Mouse (Mus musculus) limb, embryonic 12.5 days (tissue): ENCODE results near the gene Gm9844. TPM values are rescaled to one million over a fixed set of nuclear protein-coding genes. Genes with fewer than 3 reads are reported as not detected.
A peak's percentile ranks its signal among the peaks of the same experiment; 100 is the strongest.

ENCODE experiments used
- ATAC-seq: fragments of 200-750 bp; cut with Nextera tagmentation; 2 replicates; pipeline ENCODE4 v1.8.0; 2017; ENCODE audit warnings: low read depth, moderate TSS enrichment; ENCODE audit not compliant: insufficient number of reproducible peaks, insufficient read depth, low FRiP score, low TSS enrichment
- H3K27ac ChIP-seq: fragments of 300-500 bp; sonication (generic); 2 replicates; pipeline ENCODE4 v1.5.1; 2016; ENCODE audit warnings: mild to moderate bottlenecking, moderate library complexity
- H3K27me3 ChIP-seq: fragments of 300-500 bp; sonication (generic); 2 replicates; pipeline ENCODE4 v1.6.1; 2016; ENCODE audit warnings: mild to moderate bottlenecking, moderate library complexity
- H3K36me3 ChIP-seq: fragments of 300-500 bp; sonication (generic); 2 replicates; pipeline ENCODE4 v1.6.1; 2016; ENCODE audit warnings: mild to moderate bottlenecking, moderate library complexity
- H3K4me1 ChIP-seq: fragments of 300-500 bp; sonication (generic); replicated peaks from 2 replicates; pipeline ENCODE4 v1.6.1; 2016
- H3K4me2 ChIP-seq: fragments of 300-500 bp; sonication (generic); 2 replicates; pipeline ENCODE4 v1.6.1; 2016; ENCODE audit warnings: mild to moderate bottlenecking, moderate library complexity
- H3K4me3 ChIP-seq: fragments of 300-500 bp; sonication (generic); replicated peaks from 2 replicates; pipeline ENCODE4 v1.5.1; 2016; ENCODE audit warnings: mild to moderate bottlenecking
- H3K9ac ChIP-seq: fragments of 300-500 bp; sonication (generic); replicated peaks from 2 replicates; pipeline ENCODE4 v1.6.1; 2016; ENCODE audit warnings: mild to moderate bottlenecking, moderate library complexity
- H3K9me3 ChIP-seq: fragments of 300-500 bp; sonication (generic); 2 replicates; pipeline ENCODE4 v1.6.1; 2016; ENCODE audit warnings: mild to moderate bottlenecking, moderate library complexity
- WGBS: fragments of 180-500 bp; shearing (Covaris S2); methylation state at CpG from one replicate; pipeline ENCODE4 v1.1.7; 2016; 5-methylcytosine and 5-hydroxymethylcytosine counted together
- polyA plus RNA-seq: library from polyadenylated mRNA; unstranded; fragments of >200 nt; fragmentation: Nextera tagmentation; extraction: Ambion mirVana; gene quantifications from 2 replicates; pipeline ENCODE4 v1.2.1, GENCODE M21; 2016

Gm9844 gene
- polyA plus RNA-seq, 1 experiment from 2014 or later: 22.2 TPM

DNA sequence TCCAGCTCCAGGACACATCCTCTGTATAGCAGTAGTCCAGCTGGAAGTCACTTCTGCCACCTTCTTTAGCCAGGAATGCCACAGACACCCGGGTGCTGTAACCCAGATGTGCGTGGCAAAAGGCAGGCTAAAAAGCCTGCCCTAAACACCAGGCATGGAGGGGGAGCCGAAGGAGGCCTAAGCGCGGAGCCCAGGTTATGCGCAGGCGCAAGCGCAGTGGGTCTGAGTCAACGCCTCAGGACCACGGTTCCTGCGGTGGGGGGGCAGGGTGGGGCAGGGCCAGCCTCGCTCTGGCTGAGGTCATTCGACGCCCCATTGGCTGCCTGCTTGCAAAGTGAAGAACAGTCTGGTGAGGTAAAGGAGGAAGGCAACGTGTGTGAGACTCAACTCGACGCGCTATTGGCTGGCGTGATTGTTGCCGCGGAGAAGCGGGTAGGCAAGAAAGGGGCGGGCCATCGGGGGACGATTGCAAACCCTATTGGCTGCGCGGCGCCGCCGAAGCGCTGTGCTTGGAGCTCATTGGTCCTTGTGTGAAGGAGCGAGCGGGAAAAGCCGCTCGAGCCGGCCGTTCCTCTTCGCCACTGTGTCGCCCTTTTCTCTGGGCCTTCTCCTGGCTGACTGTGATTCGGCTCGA lies 7.6 kb downstream of the Gm9844 start, which contains the start of the genes Lypd4 and Dmrtc2:
Gene Lypd4 (minus strand): TSS at position 410 of the 634 bp plus-strand sequence.
Gene Dmrtc2 (plus strand): TSS at position 526 of the 634 bp plus-strand sequence.
- Histone ChIP-seq H3K4me2 (no peak within 1 kb of the TSS), H3K9ac (no peak within 1 kb of the TSS), H3K4me1 (no peaks in the 10 kb centered on the region), H3K27me3 (peaks cover 24% of the 10 kb centered on the region), H3K27ac (no peak within 1 kb of the TSS), H3K9me3 (peaks cover 7% of the 10 kb centered on the region; the same call in 1 of the 2 replicates), H3K36me3 (no peaks in the 10 kb centered on the region), H3K4me3 (no peak within 1 kb of the TSS)
- no peak for ATAC-seq
- 47% methylated on average over 41 of the region's 41 CpGs for WGBS

DNA sequence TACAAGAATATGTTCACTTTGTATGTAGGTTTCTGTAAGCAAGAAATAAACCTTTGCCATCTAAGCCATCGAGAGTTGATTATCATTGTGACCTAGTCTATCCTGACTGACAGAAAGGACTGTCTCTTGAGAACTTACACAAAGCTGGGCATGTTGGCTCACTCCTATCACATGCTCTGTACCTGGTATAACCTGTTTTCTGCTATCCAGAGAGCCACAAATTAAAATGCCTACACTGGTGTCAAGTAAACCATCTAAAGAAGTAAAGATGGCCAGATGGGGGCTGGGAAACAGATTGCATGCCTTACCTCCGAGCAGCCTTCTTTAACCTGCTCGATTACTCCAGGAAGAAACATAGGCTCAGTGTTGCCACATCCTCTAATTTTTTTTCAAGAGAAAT lies 15.6 kb downstream of the Gm9844 start:
- H3K36me3 ChIP-seq: no peaks in the 10 kb centered on the region
- H3K9ac ChIP-seq: no peak overlapping the region
- no peak overlapping the region for H3K27ac ChIP-seq
- ATAC-seq: no peak
- no peaks in the 10 kb centered on the region; the same call in 1 of the 2 replicates for H3K27me3 ChIP-seq
- no peak overlapping the region for H3K4me2 ChIP-seq
- H3K9me3 ChIP-seq: no peaks in the 10 kb centered on the region
- WGBS: 43% methylated on average over 3 of the region's 3 CpGs
- no peak overlapping the region for H3K4me3 ChIP-seq
- H3K4me1 ChIP-seq: peaks cover 15% of the 10 kb centered on the region; the same call in 1 of the 2 replicates

DNA sequence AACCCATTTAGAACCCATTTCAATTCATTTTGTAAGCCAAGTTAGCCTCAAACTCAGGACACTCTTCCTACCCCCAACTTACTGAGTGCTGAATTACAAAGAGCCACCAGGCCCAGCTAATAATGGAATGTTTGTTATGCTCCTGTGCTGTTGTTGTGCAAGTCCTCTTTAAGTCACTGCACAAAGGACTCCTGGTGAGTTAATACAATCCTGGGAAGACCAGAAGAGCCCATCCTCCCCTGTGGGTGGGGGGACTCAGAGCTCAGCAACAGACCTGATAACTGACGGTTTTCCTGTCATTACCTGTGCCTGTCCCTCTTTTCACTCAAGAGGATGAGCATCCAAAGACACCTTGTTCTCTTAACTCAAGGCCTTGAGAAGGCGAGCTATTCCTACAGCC lies 17.6 kb downstream of the Gm9844 start:
- no peaks in the 10 kb centered on the region for H3K27me3 ChIP-seq
- H3K9me3 ChIP-seq: no peaks in the 10 kb centered on the region
- WGBS: 45% methylated on average over 2 of the region's 2 CpGs
- H3K4me2 ChIP-seq: no peak overlapping the region
- no peaks in the 10 kb centered on the region for H3K36me3 ChIP-seq
- no peak for ATAC-seq
- H3K9ac ChIP-seq: peak overlapping the region; percentile 14; the same call in 1 of the 2 replicates
- H3K27ac ChIP-seq: no peak overlapping the region
- H3K4me3 ChIP-seq: no peak overlapping the region
- peaks cover 15% of the 10 kb centered on the region; the same call in 1 of the 2 replicates for H3K4me1 ChIP-seq

DNA sequence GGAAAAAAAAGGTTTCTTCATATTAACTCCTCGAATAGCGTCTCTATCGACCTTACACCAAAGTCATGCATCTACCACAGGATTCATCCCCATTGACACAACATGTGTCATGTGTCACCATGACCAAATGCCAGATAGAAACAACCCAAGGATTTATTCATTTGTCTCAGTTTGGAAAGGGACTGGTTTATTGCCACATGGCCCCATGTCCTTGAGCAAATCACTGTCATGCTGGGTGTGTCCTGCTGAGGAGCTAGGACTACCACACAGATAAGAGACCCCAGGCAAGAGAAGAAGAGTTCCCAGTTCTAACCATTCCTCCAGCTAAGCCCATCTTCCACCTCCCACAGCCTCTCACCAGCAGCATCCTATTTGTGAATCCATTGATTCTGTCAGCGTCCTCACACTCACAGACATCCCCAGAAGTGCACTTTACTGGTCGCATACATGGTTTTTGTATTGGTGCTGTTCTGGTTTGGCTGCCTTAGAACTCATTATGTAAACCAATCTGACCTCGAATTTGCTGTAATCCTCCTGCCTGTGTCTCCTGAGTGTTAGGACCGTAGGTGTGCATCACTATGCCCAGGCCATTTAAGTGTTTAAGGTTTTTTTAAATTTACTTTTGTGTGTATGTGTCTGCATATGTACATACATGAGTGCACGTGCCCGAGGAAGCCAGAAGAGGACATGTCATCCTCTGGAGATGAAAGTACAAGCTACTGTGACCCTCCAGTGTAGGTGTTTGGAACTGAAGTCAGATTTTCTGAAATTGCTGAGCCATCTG lies 20.6 kb downstream of the Gm9844 start:
- Histone ChIP-seq H3K4me2 (no peak overlapping the region), H3K4me3 (no peak overlapping the region), H3K36me3 (peaks cover 23% of the 10 kb centered on the region), H3K27ac (no peak overlapping the region), H3K9ac (no peak overlapping the region), H3K4me1 (peaks cover 37% of the 10 kb centered on the region), H3K27me3 (no peaks in the 10 kb centered on the region), H3K9me3 (no peaks in the 10 kb centered on the region)
- no peak for ATAC-seq
- WGBS: 95% methylated on average over 9 of the region's 9 CpGs

DNA sequence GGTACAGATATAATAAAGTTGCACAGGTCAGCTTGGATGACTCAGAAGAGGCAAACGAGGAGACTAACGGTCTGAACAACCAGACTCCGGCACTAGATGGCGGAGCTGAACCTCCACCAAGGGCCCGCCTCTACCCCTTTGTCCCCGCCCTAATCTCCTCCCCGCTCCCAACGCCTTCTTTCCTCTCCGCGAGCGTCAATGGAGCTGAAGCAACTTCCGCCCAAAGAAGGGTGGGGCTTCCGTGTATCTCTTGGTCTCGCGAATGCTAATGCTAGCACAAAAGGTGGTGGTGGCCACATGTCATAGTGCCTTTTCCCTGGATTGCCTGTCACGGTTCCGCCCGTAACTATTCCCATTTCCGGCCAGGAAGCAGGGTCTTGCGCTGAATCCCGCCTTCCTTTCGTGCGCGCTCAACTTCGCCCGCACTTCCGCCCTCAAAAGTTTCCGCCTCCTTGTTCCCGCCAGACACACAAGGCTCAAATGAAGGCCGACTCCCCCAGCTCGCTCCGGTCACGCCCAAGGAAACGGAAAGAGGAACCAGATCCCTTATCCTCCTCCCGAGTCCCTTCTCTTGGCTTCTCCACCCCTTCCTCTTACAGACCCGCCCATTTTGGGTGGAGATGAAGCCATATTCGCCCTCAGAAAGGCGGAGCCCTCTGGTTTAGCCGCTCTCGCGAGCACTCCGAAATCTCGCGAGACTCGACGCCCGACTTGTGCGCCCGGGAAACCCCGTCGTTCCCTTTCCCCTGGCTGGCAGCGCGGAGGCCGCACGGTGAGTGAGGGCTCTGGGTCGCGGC lies 22.1 kb downstream of the Gm9844 start, which contains the start of gene Rps19:
Gene Rps19 (plus strand): TSS at position 476 of the 797 bp plus-strand sequence.
- peak; percentile 92 for ATAC-seq
- H3K27ac ChIP-seq: peak within 1 kb of the TSS; percentile 89
- H3K27me3 ChIP-seq: no peaks in the 10 kb centered on the region
- no peaks in the 10 kb centered on the region for H3K9me3 ChIP-seq
- peak within 1 kb of the TSS; percentile 99 for H3K4me3 ChIP-seq
- peak within 1 kb of the TSS; percentile 89 for H3K4me2 ChIP-seq
- WGBS: 1% methylated on average over 57 of the region's 57 CpGs
- H3K9ac ChIP-seq: peak within 1 kb of the TSS; percentile 100
- H3K4me1 ChIP-seq: peaks cover 32% of the 10 kb centered on the region
- peaks cover 37% of the 10 kb centered on the region for H3K36me3 ChIP-seq

DNA sequence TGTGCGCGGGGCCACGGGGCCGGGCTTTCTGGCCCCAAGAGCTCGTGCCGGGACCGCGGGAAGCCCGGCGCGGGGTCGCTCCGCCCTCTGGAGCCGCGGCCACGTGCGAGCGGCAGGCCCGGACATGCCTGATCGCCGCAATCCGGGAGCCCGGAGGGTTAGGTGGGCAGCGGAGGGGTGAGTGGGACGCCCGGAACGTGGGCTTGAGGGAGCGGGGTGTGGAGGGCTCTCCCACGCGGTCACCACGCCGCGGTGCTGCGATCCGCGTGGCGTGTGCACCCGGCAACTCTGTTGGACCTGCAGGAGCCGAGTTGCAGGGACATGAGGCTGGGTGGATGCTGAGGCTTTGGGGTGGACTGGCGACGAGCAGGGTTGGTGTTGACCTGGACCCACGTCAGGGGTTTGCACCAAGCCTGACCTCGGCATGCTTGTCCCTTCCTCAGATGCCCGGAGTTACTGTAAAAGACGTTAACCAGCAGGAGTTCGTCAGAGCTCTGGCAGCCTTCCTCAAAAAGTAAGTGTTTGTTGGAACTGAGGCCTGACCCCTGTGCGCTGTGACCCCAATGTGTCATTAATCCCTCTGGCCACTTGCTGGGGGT lies 22.8 kb downstream of the Gm9844 start:
- Histone ChIP-seq H3K4me3 (peak overlapping the region; percentile 99), H3K9me3 (no peaks in the 10 kb centered on the region), H3K27ac (peak overlapping the region; percentile 89), H3K9ac (peak overlapping the region; percentile 100), H3K27me3 (no peaks in the 10 kb centered on the region), H3K36me3 (peaks cover 44% of the 10 kb centered on the region), H3K4me2 (peak overlapping the region; percentile 89), H3K4me1 (peaks cover 32% of the 10 kb centered on the region)
- WGBS: 1% methylated on average over 41 of the region's 47 CpGs
- no peak; the same call in 1 of the 2 replicates for ATAC-seq

DNA sequence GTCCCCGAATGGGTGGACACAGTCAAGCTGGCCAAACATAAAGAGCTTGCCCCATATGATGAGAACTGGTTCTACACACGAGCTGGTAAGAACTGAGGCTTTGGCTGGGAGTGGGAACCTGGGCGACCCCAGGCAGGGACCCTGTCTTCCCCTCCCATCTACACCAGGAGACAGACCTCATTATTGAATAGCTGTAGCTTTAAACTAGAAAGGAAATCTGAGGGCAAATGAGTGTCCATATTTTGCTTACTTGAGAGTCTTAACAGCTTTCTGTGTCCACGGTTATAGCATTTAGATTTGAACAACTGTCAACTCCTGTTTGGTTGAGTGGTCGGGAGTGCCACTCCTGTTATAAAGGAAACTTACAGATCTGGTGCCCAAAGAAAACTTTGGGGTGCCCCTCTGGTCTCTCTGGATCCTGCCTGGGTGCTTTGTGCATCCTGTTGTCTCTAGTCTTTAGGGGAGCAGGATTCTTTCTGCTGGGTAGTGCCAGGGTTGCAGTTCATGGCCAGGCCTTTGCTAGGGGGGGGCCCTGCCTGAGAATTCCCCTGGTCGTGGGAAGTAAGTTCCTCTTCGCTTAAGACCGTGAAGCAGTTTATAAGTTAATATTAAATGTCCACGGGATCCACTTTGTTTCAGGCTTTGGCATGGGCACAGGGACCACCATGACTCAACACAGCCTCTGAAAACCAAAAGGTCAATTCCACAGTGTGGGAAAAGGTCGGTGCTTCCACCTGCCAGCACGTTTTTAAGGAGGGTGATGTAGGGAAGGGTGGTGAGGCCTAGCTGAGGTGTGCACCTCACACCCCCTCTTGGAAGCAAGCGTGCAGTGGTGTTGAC lies 23.7 kb downstream of the Gm9844 start:
- 41% methylated on average over 12 of the region's 12 CpGs for WGBS
- Histone ChIP-seq H3K4me3 (peak overlapping the region; percentile 99), H3K9ac (peak overlapping the region; percentile 100), H3K4me2 (peak overlapping the region; percentile 89), H3K27me3 (no peaks in the 10 kb centered on the region), H3K9me3 (no peaks in the 10 kb centered on the region), H3K36me3 (peaks cover 53% of the 10 kb centered on the region), H3K4me1 (peaks cover 29% of the 10 kb centered on the region), H3K27ac (no peak overlapping the region; the same call in 1 of the 2 replicates)
- no peak for ATAC-seq

DNA sequence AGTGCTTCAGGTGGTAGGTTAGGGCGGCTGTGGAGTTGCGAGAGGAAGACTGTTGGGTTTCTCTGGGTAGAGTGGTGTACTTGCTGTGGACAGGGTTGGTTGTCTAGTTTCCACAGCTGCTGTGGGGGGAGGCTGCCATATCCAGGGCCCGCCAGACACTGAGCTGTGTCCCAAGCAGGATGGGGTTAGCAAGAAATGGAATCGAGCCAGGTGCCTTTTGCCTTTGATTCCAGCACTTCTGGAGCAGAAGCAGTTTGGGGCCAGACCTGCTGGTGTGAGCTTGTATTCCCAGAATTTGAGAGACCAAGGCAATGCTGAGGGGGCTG lies 24.3 kb downstream of the Gm9844 start:
- Histone ChIP-seq H3K9me3 (no peaks in the 10 kb centered on the region), H3K9ac (peak overlapping the region; percentile 100), H3K36me3 (peaks cover 56% of the 10 kb centered on the region), H3K4me3 (peak overlapping the region; percentile 99), H3K4me2 (peak overlapping the region; percentile 89), H3K27me3 (no peaks in the 10 kb centered on the region), H3K4me1 (peaks cover 29% of the 10 kb centered on the region), H3K27ac (peak overlapping the region; percentile 53; the same call in 1 of the 2 replicates)
- ATAC-seq: no peak
- whole genome bisulfite sequencing: 71% methylated on average over 4 of the region's 4 CpGs

DNA sequence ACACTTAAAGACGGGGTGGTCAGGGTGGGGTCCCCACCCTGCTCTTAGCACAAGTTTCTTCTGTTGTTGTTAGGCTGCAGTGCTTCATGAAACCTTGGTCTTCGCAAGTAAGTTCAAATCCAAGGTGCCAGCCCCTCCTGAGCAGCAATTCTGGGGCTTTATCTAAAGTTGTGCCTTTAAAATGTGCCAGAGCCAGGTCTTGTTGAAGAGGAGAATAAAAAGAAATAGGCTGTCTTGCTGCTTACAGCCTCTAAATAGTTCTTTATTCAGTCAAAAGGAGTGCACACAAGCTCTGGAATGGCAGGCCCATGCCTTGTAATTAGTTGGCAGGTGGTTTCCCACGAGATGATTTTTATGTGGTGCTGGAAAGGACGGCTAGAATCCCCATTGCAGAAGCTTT lies 25.1 kb downstream of the Gm9844 start:
- no peak for ATAC-seq
- Histone ChIP-seq H3K36me3 (peaks cover 56% of the 10 kb centered on the region), H3K4me2 (peak overlapping the region; percentile 89), H3K4me1 (peaks cover 29% of the 10 kb centered on the region), H3K4me3 (no peak overlapping the region; the same call in 1 of the 2 replicates), H3K9ac (peak overlapping the region; percentile 100), H3K27ac (peak overlapping the region; percentile 53; the same call in 1 of the 2 replicates), H3K27me3 (no peaks in the 10 kb centered on the region), H3K9me3 (no peaks in the 10 kb centered on the region)
- WGBS: 71% methylated on average over 4 of the region's 4 CpGs
